Mouse (Mus musculus): ENCODE data around the gene Hoxa9. TPM values are rescaled to one million over a fixed set of nuclear protein-coding genes. Genes with fewer than 3 reads are reported as not detected.
A peak's percentile ranks its signal among the peaks of the same experiment; 100 is the strongest.

The Hoxa9 gene
- total RNA-seq, 2 experiments from 2014 or later, result not detected

GRCm38 (mm10) chr6:52175864-52176263 is 55.0 kb downstream of the Hoxa9 start:
- no peak for DNase-seq (ENCODE audit: low spot score)
- intact Hi-C loops (cut with DNase I), result no loop called here

GRCm38 (mm10) chr6:52174968-52175751 is 55.7 kb downstream of the Hoxa9 start:
- no peak for DNase-seq (ENCODE audit: low spot score)
- intact Hi-C loops (cut with DNase I), result no loop called here

- intact Hi-C loops (cut with DNase I), result no loop called here
- DNase-seq (ENCODE audit: low spot score), result no peak
Measured at GRCm38 (mm10) chr6:52173648-52174047, 57.2 kb downstream of the Hoxa9 start.

Small RNA genes lying within 50 kb of the gene (microRNA-seq; reads per million reads assigned to microRNA genes)
- 123 reads per million, percentile 61 among the genes with 10 or more reads in this experiment for gene Mir196b

Other genes starting within 250 kb of the Hoxa9 start
- 1 to 10 TPM; 6.9 to 7.8 TPM for gene Skap2, start 218.5 kb downstream of the Hoxa9 start, total RNA-seq (2021)
- under 1 TPM in 1 of 2 experiments, not detected in 1; 0.16 TPM for gene Hoxa1, start 72.8 kb downstream of the Hoxa9 start, total RNA-seq (2021)
- under 1 TPM; 0.31 to 0.34 TPM for gene Hoxa2, start 66.3 kb downstream of the Hoxa9 start, total RNA-seq (2021)
- gene 5730596B20Rik, start 53.6 kb downstream of the Hoxa9 start, total RNA-seq (2021), result not detected
- under 1 TPM; 0.22 to 0.36 TPM for gene Hoxa4, start 39.3 kb downstream of the Hoxa9 start, total RNA-seq (2021)
- 1 to 10 TPM in 1 of 2 experiments, under 1 TPM in 1; 0.52 to 1.3 TPM for gene Hoxa5, start 26.5 kb downstream of the Hoxa9 start, total RNA-seq (2021)
- gene Hoxa6, start 22.4 kb downstream of the Hoxa9 start, total RNA-seq (2021), result not detected
- 1 to 10 TPM in 1 of 2 experiments, under 1 TPM in 1; 0.48 to 1.0 TPM for gene Hoxa3, start 17.8 kb downstream of the Hoxa9 start, total RNA-seq (2021)
- gene Gm28308, start 17.8 kb downstream of the Hoxa9 start, total RNA-seq (2021), result not detected
- gene Hoxa7, start 9.2 kb downstream of the Hoxa9 start, total RNA-seq (2021), result under 1 TPM; 0.31 to 0.44 TPM
- gene Hoxa10, start 9.8 kb upstream of the Hoxa9 start, total RNA-seq (2021), result not detected
- gene Hoxa11, start 14.7 kb upstream of the Hoxa9 start, total RNA-seq (2021), result not detected
- not detected for gene Hoxa13, start 29.8 kb upstream of the Hoxa9 start, total RNA-seq (2021)
- not detected for gene Evx1, start 82.4 kb upstream of the Hoxa9 start, total RNA-seq (2021)